Mouse (Mus musculus): Measurements from ENCODE around the gene Hoxa9. TPM values are rescaled to one million over a fixed set of nuclear protein-coding genes. Genes with fewer than 3 reads are reported as not detected.

Gene Hoxa9
- total RNA-seq, 1 experiment from 2014 or later: not detected

GRCm38 (mm10) chr6:52233546-52234427 lies 2.9 kb upstream of the Hoxa9 start:
- no peak for ATAC-seq (replicated peaks; ENCODE audit: insufficient number of reproducible peaks, low FRiP score, low TSS enrichment, poor library complexity, severe bottlenecking)

GRCm38 (mm10) chr6:52232984-52233545 lies 2.2 kb upstream of the Hoxa9 start:
- no peak for ATAC-seq (replicated peaks; ENCODE audit: insufficient number of reproducible peaks, low FRiP score, low TSS enrichment, poor library complexity, severe bottlenecking)

GRCm38 (mm10) chr6:52232568-52232965 lies 1.7 kb upstream of the Hoxa9 start:
- no peak for ATAC-seq (replicated peaks; ENCODE audit: insufficient number of reproducible peaks, low FRiP score, low TSS enrichment, poor library complexity, severe bottlenecking)

- ATAC-seq (replicated peaks; ENCODE audit: insufficient number of reproducible peaks, low FRiP score, low TSS enrichment, poor library complexity, severe bottlenecking): no peak
Observed at GRCm38 (mm10) chr6:52231885-52232567, 1.1 kb upstream of the Hoxa9 start.

GRCm38 (mm10) chr6:52229558-52230416 lies 1.1 kb downstream of the Hoxa9 start:
- ATAC-seq (replicated peaks; ENCODE audit: insufficient number of reproducible peaks, low FRiP score, low TSS enrichment, poor library complexity, severe bottlenecking): no peak

GRCm38 (mm10) chr6:52228475-52229465 lies 2.1 kb downstream of the Hoxa9 start:
- no peak for ATAC-seq (replicated peaks; ENCODE audit: insufficient number of reproducible peaks, low FRiP score, low TSS enrichment, poor library complexity, severe bottlenecking)

- no peak for ATAC-seq (replicated peaks; ENCODE audit: insufficient number of reproducible peaks, low FRiP score, low TSS enrichment, poor library complexity, severe bottlenecking)
Observed at GRCm38 (mm10) chr6:52227470-52228222, 3.2 kb downstream of the Hoxa9 start.

GRCm38 (mm10) chr6:52226569-52227257 lies 4.2 kb downstream of the Hoxa9 start:
- no peak for ATAC-seq (replicated peaks; ENCODE audit: insufficient number of reproducible peaks, low FRiP score, low TSS enrichment, poor library complexity, severe bottlenecking)

GRCm38 (mm10) chr6:52225612-52226568 lies 5.0 kb downstream of the Hoxa9 start:
- no peak for ATAC-seq (replicated peaks; ENCODE audit: insufficient number of reproducible peaks, low FRiP score, low TSS enrichment, poor library complexity, severe bottlenecking)

GRCm38 (mm10) chr6:52224895-52225611 lies 5.8 kb downstream of the Hoxa9 start:
- no peak for ATAC-seq (replicated peaks; ENCODE audit: insufficient number of reproducible peaks, low FRiP score, low TSS enrichment, poor library complexity, severe bottlenecking)

GRCm38 (mm10) chr6:52223939-52224760 lies 6.7 kb downstream of the Hoxa9 start:
- ATAC-seq (replicated peaks; ENCODE audit: insufficient number of reproducible peaks, low FRiP score, low TSS enrichment, poor library complexity, severe bottlenecking): no peak

GRCm38 (mm10) chr6:52222729-52223128 lies 8.2 kb downstream of the Hoxa9 start:
- no peak for ATAC-seq (replicated peaks; ENCODE audit: insufficient number of reproducible peaks, low FRiP score, low TSS enrichment, poor library complexity, severe bottlenecking)

GRCm38 (mm10) chr6:52221993-52222685 lies 8.8 kb downstream of the Hoxa9 start:
- no peak for ATAC-seq (replicated peaks; ENCODE audit: insufficient number of reproducible peaks, low FRiP score, low TSS enrichment, poor library complexity, severe bottlenecking)

Measured in monocyte, adult 5-6 weeks (primary cell).